Mouse (Mus musculus) brown adipose tissue, adult 24 weeks (tissue): ENCODE measurements around the gene Med6. TPM values are rescaled to one million over a fixed set of nuclear protein-coding genes. Genes with fewer than 3 reads are reported as not detected.
"Not testable (repeated sequence)": the region's sequence is repeated elsewhere in the genome, so short reads cannot be mapped to it uniquely, and the experiment has no call there.

Source experiments
- H3K27ac ChIP-seq: fragments of 200-500 bp; replicated peaks from 2 replicates; pipeline ENCODE4 v1.5.1; 2012; ENCODE audit warnings: low read depth, mild to moderate bottlenecking, low read length
- H3K4me1 ChIP-seq: fragments of 200-500 bp; 2 replicates; pipeline ENCODE4 v1.6.1; 2012; ENCODE audit warnings: low read length, mixed read lengths; ENCODE audit not compliant: control insufficient read depth, insufficient read depth, insufficient read length
- H3K4me3 ChIP-seq: fragments of 200-500 bp; 2 replicates; pipeline ENCODE4 v1.5.1; 2012; ENCODE audit warnings: low read depth, mild to moderate bottlenecking, low read length, moderate library complexity; ENCODE audit not compliant: insufficient read depth
- polyA plus RNA-seq: library from polyadenylated mRNA; stranded (reverse); fragments of >200 nt; gene quantifications from 2 replicates; pipeline ENCODE4 v1.2.4, GENCODE M21; 2012; ENCODE audit not compliant: missing spikeins, insufficient read depth, insufficient read length

Gene Med6
- polyA plus RNA-seq, 1 experiment: 17.5 TPM

DNA sequence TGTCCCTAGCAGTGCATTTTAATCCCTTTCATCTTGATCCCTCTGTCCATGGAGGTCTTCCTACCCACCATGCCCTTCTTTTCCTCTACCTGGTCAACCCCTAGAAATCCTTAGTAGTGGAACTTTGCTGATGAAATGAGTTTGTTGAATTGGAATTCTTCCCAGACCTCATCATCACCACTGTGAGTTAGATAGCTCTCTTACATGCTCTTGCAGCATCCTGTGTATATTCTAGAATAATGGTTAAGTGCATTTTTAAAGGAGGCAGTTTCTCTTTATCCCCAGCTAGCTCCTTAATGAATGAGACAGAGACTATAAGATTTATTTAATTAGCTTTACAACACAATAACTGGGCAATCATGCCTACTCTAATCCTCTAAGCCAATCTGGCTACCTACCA, 14.6 kb upstream of the Med6 start:
- no peak overlapping the region for H3K4me3 ChIP-seq

DNA sequence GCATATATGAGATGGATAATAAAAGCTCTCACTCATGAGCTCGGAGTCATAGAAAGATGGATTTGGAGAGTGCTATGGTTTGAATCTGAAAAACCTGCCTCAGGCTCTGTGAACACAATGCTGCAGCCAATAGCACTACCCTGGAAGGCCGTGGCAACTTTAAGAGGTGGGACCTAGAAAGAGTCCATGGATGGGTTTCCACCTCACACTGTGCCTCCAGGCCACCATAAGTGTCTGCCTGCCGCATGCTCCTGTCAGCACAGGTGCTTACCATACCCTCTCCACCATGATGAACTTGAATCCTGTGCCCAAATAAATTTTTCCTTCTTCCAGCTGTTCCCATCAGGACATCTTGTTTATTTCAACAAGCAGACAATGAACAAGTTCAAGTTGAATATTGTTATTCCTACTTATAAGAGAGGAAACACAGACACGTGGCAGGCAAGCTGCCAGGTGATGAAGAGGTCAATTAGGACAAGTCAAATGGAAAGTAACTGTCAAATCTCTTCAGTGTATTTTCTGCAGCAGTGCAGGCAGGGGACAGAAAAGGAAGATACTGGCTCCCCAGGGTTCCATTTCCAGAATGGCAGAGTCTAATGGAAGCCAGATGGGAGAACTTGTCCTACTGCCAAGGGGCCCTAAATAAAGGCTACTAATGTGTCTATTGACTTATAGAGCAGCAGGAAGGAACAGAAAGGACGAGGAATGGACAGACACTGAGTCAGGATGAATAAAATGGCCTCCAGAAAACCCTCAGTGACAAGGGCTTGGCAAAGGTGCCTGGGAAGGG, 10.4 kb upstream of the Med6 start:
- H3K4me1 ChIP-seq: no peaks in the 10 kb centered on the region
- H3K27ac ChIP-seq: no peak overlapping the region
- H3K4me3 ChIP-seq: no peak overlapping the region

More for the DNA sequence above, 14.6 kb upstream of the Med6 start:
- Histone ChIP-seq H3K27ac (no peak overlapping the region), H3K4me1 (no peaks in the 10 kb centered on the region)

GRCm38 (mm10) chr12:81596547-81597262, 1.9 kb upstream of the Med6 start:
- Histone ChIP-seq H3K4me3 (no peak overlapping the region), H3K27ac (no peak overlapping the region), H3K4me1 (no peaks in the 10 kb centered on the region)

GRCm38 (mm10) chr12:81568374-81568773, 26.4 kb downstream of the Med6 start, which contains the start of gene Adam21:
Gene Adam21, minus strand, starts transcription at chr12:81568474.
- no peak within 1 kb of the TSS for H3K4me3 ChIP-seq

GRCm38 (mm10) chr12:81567931-81568330, 26.9 kb downstream of the Med6 start:
- H3K27ac ChIP-seq: no peak overlapping the region
- no peak overlapping the region for H3K4me3 ChIP-seq
- no peaks in the 10 kb centered on the region for H3K4me1 ChIP-seq

More at GRCm38 (mm10) chr12:81568374-81568773, 26.4 kb downstream of the Med6 start, which contains the start of gene Adam21:
- Histone ChIP-seq H3K27ac (no peak within 1 kb of the TSS), H3K4me1 (no peaks in the 10 kb centered on the region)

DNA sequence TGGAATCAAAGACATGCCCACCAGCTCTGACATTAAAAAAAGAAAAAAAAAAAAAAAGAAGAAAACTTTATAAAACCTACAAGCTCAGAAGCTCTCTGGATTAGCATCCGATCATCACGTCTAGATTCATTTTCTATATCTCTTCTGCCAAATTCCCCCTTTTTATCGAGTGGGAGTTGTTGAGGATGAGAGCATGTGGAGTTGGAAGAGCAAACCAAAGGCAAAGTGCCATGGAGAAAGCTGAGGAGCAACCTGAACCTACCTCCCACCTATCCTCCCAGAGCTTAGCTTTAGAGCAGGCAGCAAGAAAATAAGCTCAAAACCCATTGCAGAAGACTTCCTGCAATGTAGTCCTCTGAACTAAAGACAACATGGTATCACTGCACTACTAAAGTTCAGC, 30.6 kb downstream of the Med6 start:
- Histone ChIP-seq H3K4me3 (no peak overlapping the region), H3K27ac (no peak overlapping the region), H3K4me1 (no peaks in the 10 kb centered on the region)

DNA sequence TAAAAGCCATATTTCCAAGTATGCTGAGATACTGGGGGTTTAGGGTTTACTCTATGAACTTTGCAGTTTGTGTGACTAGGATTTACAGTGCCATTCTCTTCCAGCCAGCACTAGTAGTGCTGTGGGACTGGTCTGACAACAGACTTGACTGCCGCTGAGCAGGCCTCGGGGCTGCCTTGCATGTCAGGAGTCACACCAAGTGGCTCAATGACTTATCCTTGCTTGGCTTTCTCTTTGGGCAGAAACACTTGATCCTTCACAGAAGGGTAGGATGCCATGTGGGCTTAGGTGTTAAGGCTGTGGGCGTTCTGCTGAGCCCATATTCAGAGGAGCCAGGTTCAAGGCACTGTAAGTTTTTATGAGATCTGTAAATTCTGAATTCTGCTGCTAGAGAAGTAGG, 45.5 kb downstream of the Med6 start:
- H3K27ac ChIP-seq: no peak overlapping the region
- H3K4me1 ChIP-seq: no peaks in the 10 kb centered on the region
- H3K4me3 ChIP-seq: no peak overlapping the region

DNA sequence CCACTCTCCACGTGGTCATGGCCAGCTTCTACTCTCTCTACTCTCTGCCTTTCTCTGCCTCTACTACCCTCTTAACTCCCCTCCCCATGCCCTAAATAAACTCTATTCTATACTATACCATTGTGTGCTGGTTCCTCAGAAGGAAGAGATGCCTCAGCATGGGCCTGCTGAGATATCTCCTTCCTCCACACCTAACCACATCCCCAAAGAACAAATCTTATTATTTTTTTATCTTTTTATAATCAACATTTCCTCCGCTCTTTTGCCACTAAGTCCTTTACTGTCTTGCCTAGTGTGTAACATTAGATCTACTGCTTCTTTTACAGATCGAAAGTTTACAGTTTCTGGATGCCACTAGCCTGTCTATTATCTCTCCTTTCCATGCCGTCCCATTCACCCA, 47.6 kb downstream of the Med6 start:
- no peak overlapping the region for H3K4me3 ChIP-seq
- H3K27ac ChIP-seq: no peak overlapping the region
- H3K4me1 ChIP-seq: no peaks in the 10 kb centered on the region

DNA sequence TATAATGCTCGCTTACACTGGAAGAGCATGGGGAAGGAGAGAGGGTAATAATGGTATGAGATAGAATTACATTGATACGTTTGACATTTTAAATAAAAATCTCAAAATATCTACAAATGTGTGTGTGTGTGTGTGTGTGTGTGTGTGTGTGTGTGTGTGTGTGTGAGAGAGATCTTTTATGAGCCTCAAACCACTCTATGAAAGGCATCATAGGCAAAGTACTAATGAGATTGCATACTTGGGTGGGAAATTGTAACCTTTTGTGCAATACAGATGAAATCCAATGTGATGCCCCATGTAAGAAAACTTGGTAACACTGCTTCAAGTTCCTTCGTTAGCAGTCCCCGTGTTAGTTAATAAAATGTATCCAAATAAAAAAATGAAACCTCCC, 61.8 kb downstream of the Med6 start:
- peak overlapping the region; percentile 100 for H3K4me3 ChIP-seq
- peaks cover 3% of the 10 kb centered on the region; the same call in 1 of the 2 replicates for H3K4me1 ChIP-seq
- H3K27ac ChIP-seq: no peak overlapping the region

- H3K4me1 ChIP-seq: peaks cover 3% of the 10 kb centered on the region; the same call in 1 of the 2 replicates
- H3K4me3 ChIP-seq: peak within 1 kb of the TSS; percentile 100
- H3K27ac ChIP-seq: peak within 1 kb of the TSS; percentile 75; the same call in 1 of the 2 replicates
Measured at GRCm38 (mm10) chr12:81532316-81533028, 62.3 kb downstream of the Med6 start, which contains the start of the genes Gm20498 and Synj2bp. Gene Gm20498, minus strand, starts transcription at chr12:81532905. Gene Synj2bp, minus strand, starts transcription at chr12:81532911.

- not testable (repeated sequence) for H3K4me3 ChIP-seq, H3K4me1 ChIP-seq, H3K27ac ChIP-seq
Measured at GRCm38 (mm10) chr12:81530587-81530986, 64.2 kb downstream of the Med6 start.

Other genes with a start within 250 kb of the Med6 start
- 0.46 TPM in 1 of 2 replicates, not detected in the other for gene Gm4787, start 215.5 kb downstream of the Med6 start, polyA plus RNA-seq
- gene Adam4, start 173.1 kb downstream of the Med6 start, polyA plus RNA-seq: not detected in 2 replicates
- gene Cox16, start 109.9 kb downstream of the Med6 start, polyA plus RNA-seq: 222 and 256 TPM in 2 replicates
- gene Gm20498, start 62.1 kb downstream of the Med6 start, polyA plus RNA-seq: 23.9 and 26.1 TPM in 2 replicates
- gene Synj2bp, start 62.1 kb downstream of the Med6 start, polyA plus RNA-seq: 46.9 and 57.5 TPM in 2 replicates
- not detected in 2 replicates for gene Adam21, start 26.5 kb downstream of the Med6 start, polyA plus RNA-seq
- gene Ttc9, start 36.2 kb upstream of the Med6 start, polyA plus RNA-seq: not detected in 2 replicates
- gene Map3k9, start 186.2 kb upstream of the Med6 start, polyA plus RNA-seq: 0.32 TPM in 1 of 2 replicates, not detected in the other